Mouse (Mus musculus) CH12.LX (cell line): Measurements from ENCODE around the gene Sema3f. TPM values are rescaled to one million over a fixed set of nuclear protein-coding genes. Genes with fewer than 3 reads are reported as not detected.

Source experiments
- DNase-seq: peaks from one replicate; pipeline ENCODE4 v3.0.0-alpha.2; 2013; ENCODE audit errors: extremely low read depth
- H3K27ac ChIP-seq: 2 replicates; pipeline ENCODE4 v1.5.1; 2012; ENCODE audit warnings: low read depth, mild to moderate bottlenecking, control low read depth, moderate library complexity; ENCODE audit not compliant: insufficient read depth
- H3K27me3 ChIP-seq: replicated peaks from 2 replicates; pipeline ENCODE3; 2012; ENCODE audit warnings: inconsistent platforms
- H3K36me3 ChIP-seq, 2 experiments: replicated peaks in 1 of 2; 2 replicates each; pipeline versions ENCODE3 to v1.6.1; 2012; ENCODE audit warnings: inconsistent platforms in 1 of 2, low read length in 1 of 2, mild to moderate bottlenecking in 1 of 2, mixed read lengths in 1 of 2, moderate library complexity in 1 of 2; ENCODE audit not compliant: control insufficient read depth in 1 of 2, insufficient read depth in 1 of 2
- H3K4me1 ChIP-seq, 2 experiments: 2 replicates each; pipeline ENCODE4 v1.6.1; 2012; ENCODE audit warnings: inconsistent platforms in 1 of 2, moderate library complexity in 1 of 2; ENCODE audit not compliant: insufficient read depth in 2 of 2, control insufficient read depth in 1 of 2
- H3K4me2 ChIP-seq: 2 replicates; pipeline ENCODE4 v1.6.1; 2012; ENCODE audit warnings: low read depth, mild to moderate bottlenecking, control low read depth; ENCODE audit not compliant: poor library complexity, insufficient read depth, severe bottlenecking
- H3K4me3 ChIP-seq, 3 experiments: fragments of 150-350 bp in 1 of 3; sonication (generic) in 1 of 3; replicated peaks in 1 of 3; 2 replicates each; pipeline versions ENCODE3 to v1.5.1; 2011 to 2012; ENCODE audit warnings: low read depth in 2 of 3, low read length in 2 of 3, mild to moderate bottlenecking in 2 of 3, moderate library complexity in 2 of 3, control low read depth in 1 of 3, improper control_type of control experiment in 1 of 3, inconsistent platforms in 1 of 3, mixed read lengths in 1 of 3; ENCODE audit not compliant: poor library complexity in 1 of 3
- H3K79me2 ChIP-seq: replicated peaks from 2 replicates; pipeline ENCODE4 v1.6.1; 2012; ENCODE audit warnings: mild to moderate bottlenecking, moderate library complexity; ENCODE audit not compliant: control insufficient read depth, poor library complexity, insufficient read depth, severe bottlenecking; ENCODE audit errors: extremely low read depth
- H3K9ac ChIP-seq: 2 replicates; pipeline ENCODE4 v1.6.1; 2012; ENCODE audit warnings: low read depth, mild to moderate bottlenecking, control low read depth, moderate library complexity; ENCODE audit not compliant: insufficient read depth
- H3K9me3 ChIP-seq: replicated peaks from 2 replicates; pipeline ENCODE3; 2012; ENCODE audit warnings: low read length, inconsistent platforms, mixed read lengths
- CTCF ChIP-seq, 2 experiments: IDR thresholded peaks in 1 of 2; conservative IDR thresholded peaks in 1 of 2; 2 replicates each; pipeline ENCODE4 v1.5.1; 2011 to 2012; ENCODE audit warnings: low read depth in 2 of 2, low read length in 2 of 2, improper control_type of control experiment in 1 of 2, inconsistent platforms in 1 of 2, mild to moderate bottlenecking in 1 of 2, moderate library complexity in 1 of 2
- ELF1 ChIP-seq: IDR thresholded peaks from 2 replicates; pipeline ENCODE4 v1.6.1; 2014; ENCODE audit warnings: low read depth, mild to moderate bottlenecking, inconsistent platforms, low read length, improper control_type of control experiment
- EP300 ChIP-seq: IDR thresholded peaks from 2 replicates; pipeline ENCODE4 v1.6.1; 2011; ENCODE audit warnings: low read length, improper control_type of control experiment
- IRF4 ChIP-seq: IDR thresholded peaks from 2 replicates; pipeline ENCODE4 v1.6.1; 2014; ENCODE audit warnings: low read depth, mild to moderate bottlenecking, inconsistent platforms, low read length, improper control_type of control experiment
- KAT2A ChIP-seq: IDR thresholded peaks from 2 replicates; pipeline ENCODE4 v1.6.1; 2012; ENCODE audit warnings: low read length, improper control_type of control experiment, inconsistent platforms; ENCODE audit not compliant: insufficient replicate concordance
- MAFK ChIP-seq: IDR thresholded peaks from 2 replicates; pipeline ENCODE4 v1.6.1; 2011; ENCODE audit warnings: low read length, improper control_type of control experiment; ENCODE audit not compliant: insufficient replicate concordance
- MAX ChIP-seq: IDR thresholded peaks from 2 replicates; pipeline ENCODE4 v1.6.1; 2011; ENCODE audit warnings: low read length, improper control_type of control experiment
- MAZ ChIP-seq: IDR thresholded peaks from 2 replicates; pipeline ENCODE4 v1.6.1; 2012; ENCODE audit warnings: low read depth, mild to moderate bottlenecking, inconsistent platforms, low read length, improper control_type of control experiment, moderate library complexity
- MXI1 ChIP-seq: IDR thresholded peaks from 2 replicates; pipeline ENCODE4 v1.6.1; 2011; ENCODE audit warnings: mild to moderate bottlenecking, low read depth, low read length, improper control_type of control experiment
- NRF1 ChIP-seq: IDR thresholded peaks from 2 replicates; pipeline ENCODE4 v1.6.1; 2014; ENCODE audit warnings: low read depth, mild to moderate bottlenecking, inconsistent platforms, low read length, improper control_type of control experiment, moderate library complexity
- PAX5 ChIP-seq: IDR thresholded peaks from 2 replicates; pipeline ENCODE4 v1.6.1; 2012; ENCODE audit warnings: low read length, inconsistent platforms, mixed read lengths
- POLR2A ChIP-seq: IDR thresholded peaks from 2 replicates; pipeline ENCODE4 v1.6.1; 2011; ENCODE audit warnings: low read depth, mild to moderate bottlenecking, improper control_type of control experiment, low read length
- RAD21 ChIP-seq: IDR thresholded peaks from 2 replicates; pipeline ENCODE4 v1.6.1; 2011; ENCODE audit warnings: low read depth, mild to moderate bottlenecking, low read length, improper control_type of control experiment, moderate library complexity
- SIN3A ChIP-seq: IDR thresholded peaks from 2 replicates; pipeline ENCODE4 v1.6.1; 2012; ENCODE audit warnings: low read length, improper control_type of control experiment, inconsistent platforms
- SMC3 ChIP-seq: IDR thresholded peaks from 2 replicates; pipeline ENCODE4 v1.6.1; 2011; ENCODE audit warnings: low read depth, low read length, improper control_type of control experiment
- TBP ChIP-seq: conservative IDR thresholded peaks from 2 replicates; pipeline ENCODE4 v1.6.1; 2011; ENCODE audit warnings: low read depth, low read length, improper control_type of control experiment
- UBTF ChIP-seq: IDR thresholded peaks from 2 replicates; pipeline ENCODE4 v1.6.1; 2012; ENCODE audit warnings: low read depth, mild to moderate bottlenecking, inconsistent platforms, low read length, improper control_type of control experiment, moderate library complexity
- USF1 ChIP-seq: IDR thresholded peaks from 2 replicates; pipeline ENCODE4 v1.6.1; 2014; ENCODE audit warnings: low read depth, mild to moderate bottlenecking, inconsistent platforms, low read length, improper control_type of control experiment
- ZKSCAN1 ChIP-seq: IDR thresholded peaks from 2 replicates; pipeline ENCODE4 v1.6.1; 2012; ENCODE audit warnings: low read depth, inconsistent platforms, low read length, improper control_type of control experiment, borderline replicate concordance
- ZMIZ1 ChIP-seq: IDR thresholded peaks from 2 replicates; pipeline ENCODE4 v1.6.1; 2012; ENCODE audit warnings: low read depth, mild to moderate bottlenecking, inconsistent platforms, low read length, improper control_type of control experiment
- ZNF384 ChIP-seq: IDR thresholded peaks from 2 replicates; pipeline ENCODE4 v1.6.1; 2012; ENCODE audit warnings: low read depth, low read length, improper control_type of control experiment, inconsistent platforms
- dilution Hi-C: fragments of 300-500 bp; cut with MboI; formaldehyde crosslinking; loops from 2 replicates; pipeline ENCODE4 v1.14.3; 2020; ENCODE audit warnings: low sequenced_read_pairs; ENCODE audit not compliant: extremely low pct_unique_long_range_greater_than_20kb, extremely low pct_ligation_motif_present
- in situ Hi-C: fragments of 300-500 bp; cut with MboI; formaldehyde crosslinking; loops from 3 replicates; pipeline ENCODE4 v1.14.3; 2019; ENCODE audit warnings: low sequenced_read_pairs, low pct_ligation_motif_present, low pct_unique_long_range_greater_than_20kb, mixed read lengths
- polyA plus RNA-seq: library from polyadenylated mRNA; unstranded; fragments of >175 nt; gene quantifications from 2 replicates; pipeline ENCODE4 v1.2.1, GENCODE M21; 2012; ENCODE audit warnings: low read depth; ENCODE audit not compliant: insufficient read length
- total RNA-seq, 2 experiments: library from RNA; depleted of rRNA; stranded (reverse); fragments of 300-350 nt in 1 of 2; fragments of >200 nt in 1 of 2; gene quantifications; 2 replicates each; pipeline ENCODE4 v1.2.3; 2012 to 2014

Sema3f gene
- total and polyA plus RNA-seq, 3 experiments, result 0.24 to 1.1 (median 0.36) TPM

DNA sequence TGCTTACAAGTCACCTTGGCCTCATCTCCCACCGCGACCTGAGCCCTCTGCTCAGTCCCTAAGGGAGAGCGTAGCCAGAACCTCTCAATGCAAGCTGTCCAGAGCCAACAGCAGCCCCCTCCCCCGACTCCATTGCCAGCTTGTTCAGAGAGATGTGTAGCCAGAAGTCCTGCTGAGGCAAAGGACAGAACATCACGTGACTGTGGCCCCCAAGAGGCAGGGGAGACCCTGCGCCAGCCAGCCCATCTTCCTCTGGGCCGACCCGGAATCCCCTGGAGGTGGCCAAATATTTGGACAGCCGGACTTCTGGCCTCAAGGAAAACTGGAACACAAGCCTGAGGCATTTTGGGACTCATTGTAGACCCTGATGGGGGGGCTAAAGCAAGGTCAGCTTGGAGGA, 46.8 kb downstream of the Sema3f start:
- Histone ChIP-seq H3K9me3 (no peaks in the 10 kb centered on the region), H3K9ac (no peak overlapping the region), H3K36me3 (no peaks in the 10 kb centered on the region), H3K27me3 (peaks cover 93% of the 10 kb centered on the region), H3K27ac (no peak overlapping the region), H3K4me1 (peaks cover 0 to 5% of the 10 kb centered on the region in 2 experiments; a peak in 2 of 4 replicates), H3K4me2 (no peak overlapping the region), H3K4me3 (no peak overlapping the region), H3K79me2 (no peaks in the 10 kb centered on the region)
- in situ Hi-C loops, result no loop called here
- TF ChIP-seq TBP (no peak), USF1 (no peak; the same call in 1 of the 2 replicates), EP300 (no peak), MAFK (no peak), POLR2A (no peak), MXI1 (no peak), ZNF384 (no peak), ZKSCAN1 (no peak), SIN3A (no peak), UBTF (no peak)
- dilution Hi-C loops, result no loop called here
- no peak for DNase-seq

DNA sequence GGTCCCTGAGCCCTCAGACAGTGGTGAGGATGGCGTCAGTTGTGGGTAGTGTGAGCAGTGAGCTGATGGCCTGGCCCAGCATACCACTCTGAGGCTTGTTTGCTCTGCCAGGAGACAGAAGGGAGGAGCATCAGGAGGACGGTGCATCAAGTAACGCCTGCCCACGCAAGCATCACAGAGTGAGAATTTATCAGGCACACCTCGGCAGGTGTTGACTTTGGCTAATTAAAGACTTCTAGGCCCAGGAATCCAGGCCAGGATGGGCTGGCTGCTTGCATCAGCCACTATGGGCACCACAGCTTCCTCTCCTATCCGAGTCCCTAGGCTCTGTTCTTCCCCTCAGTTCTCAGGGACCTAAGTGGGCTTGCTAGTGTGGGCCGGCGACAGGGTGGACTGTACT, 47.9 kb downstream of the Sema3f start:
- TF ChIP-seq CTCF (conservative IDR thresholded peaks at IDR 0.05 in 1 of 2, IDR thresholded peaks at IDR 0.05 in 1 of 2; ENCODE audit: low read depth in 2 of 2, low read length in 2 of 2), result no peak
- TF ChIP-seq KAT2A, result no peak
- TF ChIP-seq SMC3, result no peak
- TF ChIP-seq MAFK, result no peak
- no peak for TF ChIP-seq IRF4
- TF ChIP-seq PAX5, result no peak
- no peak for TF ChIP-seq EP300
- no peak for TF ChIP-seq NRF1
- TF ChIP-seq SIN3A, result no peak
- TF ChIP-seq ELF1, result no peak
- TF ChIP-seq UBTF, result no peak
- no peak for TF ChIP-seq ZMIZ1
- TF ChIP-seq MXI1, result no peak
- TF ChIP-seq MAZ, result no peak
- no peak for TF ChIP-seq MAX
- no peak for TF ChIP-seq RAD21
- Histone ChIP-seq H3K9ac (no peak overlapping the region), H3K27ac (no peak overlapping the region), H3K4me1 (peaks cover 6 to 12% of the 10 kb centered on the region in 2 experiments), H3K36me3 (no peaks in the 10 kb centered on the region), H3K9me3 (no peaks in the 10 kb centered on the region), H3K79me2 (no peaks in the 10 kb centered on the region), H3K4me3 (no peak overlapping the region), H3K4me2 (no peak overlapping the region), H3K27me3 (peaks cover 93% of the 10 kb centered on the region)
- no peak for DNase-seq
- in situ Hi-C loops (no loop called here), dilution Hi-C loops (no loop called here)
